Mouse (Mus musculus) liver, embryonic 15.5 days (tissue): ENCODE measurements around the gene Relb. TPM values are rescaled to one million over a fixed set of nuclear protein-coding genes. Genes with fewer than 3 reads are reported as not detected.

Experiments used
- ATAC-seq: fragments of 200-750 bp; cut with Nextera tagmentation; 2 replicates; pipeline ENCODE4 v1.8.0; 2017; ENCODE audit warnings: moderate number of reproducible peaks, mild to moderate bottlenecking, moderate library complexity; ENCODE audit not compliant: insufficient read depth
- H3K27ac ChIP-seq: fragments of 300-500 bp; sonication (generic); replicated peaks from 2 replicates; pipeline ENCODE4 v1.5.1; 2015; ENCODE audit warnings: mild to moderate bottlenecking, inconsistent platforms
- H3K27me3 ChIP-seq: fragments of 300-500 bp; sonication (generic); 2 replicates; pipeline ENCODE4 v1.6.1; 2015; ENCODE audit warnings: mild to moderate bottlenecking, inconsistent platforms
- H3K36me3 ChIP-seq: fragments of 300-500 bp; sonication (generic); replicated peaks from 2 replicates; pipeline ENCODE4 v1.6.1; 2015; ENCODE audit warnings: moderate library complexity, mild to moderate bottlenecking, inconsistent platforms
- H3K4me1 ChIP-seq: fragments of 300-500 bp; sonication (generic); replicated peaks from 2 replicates; pipeline ENCODE4 v1.6.1; 2015; ENCODE audit warnings: inconsistent platforms
- H3K4me2 ChIP-seq: fragments of 300-500 bp; sonication (generic); 2 replicates; pipeline ENCODE4 v1.6.1; 2015; ENCODE audit warnings: moderate library complexity, mild to moderate bottlenecking, inconsistent platforms
- H3K4me3 ChIP-seq: fragments of 300-500 bp; sonication (generic); replicated peaks from 2 replicates; pipeline ENCODE4 v1.5.1; 2015; ENCODE audit warnings: mild to moderate bottlenecking, inconsistent platforms
- H3K9ac ChIP-seq: fragments of 300-500 bp; sonication (generic); 2 replicates; pipeline ENCODE4 v1.6.1; 2015; ENCODE audit warnings: moderate library complexity, mild to moderate bottlenecking, inconsistent platforms
- H3K9me3 ChIP-seq: fragments of 300-500 bp; sonication (generic); replicated peaks from 2 replicates; pipeline ENCODE4 v1.6.1; 2016; ENCODE audit warnings: inconsistent platforms
- WGBS: fragments of 180-500 bp; shearing (Covaris S2); methylation state at CpG from one replicate; pipeline ENCODE4 v1.1.7; 2015; ENCODE audit warnings: mixed read lengths; ENCODE audit not compliant: insufficient replicate concordance; 5-methylcytosine and 5-hydroxymethylcytosine counted together
- polyA plus RNA-seq: library from polyadenylated mRNA; unstranded; fragments of >200 nt; fragmentation: Nextera tagmentation; extraction: Ambion mirVana; gene quantifications from 2 replicates; pipeline ENCODE4 v1.2.1, GENCODE M21; 2015

Relb gene
- polyA plus RNA-seq, 1 experiment from 2014 or later: 1.7 TPM

GRCm38 (mm10) chr7:19632720-19633119 is 3.5 kb upstream of the Relb start:
- H3K4me1 ChIP-seq: peaks cover 52% of the 10 kb centered on the region
- H3K9me3 ChIP-seq: no peaks in the 10 kb centered on the region
- peak; percentile 61 for ATAC-seq
- peak overlapping the region; percentile 45 for H3K4me2 ChIP-seq
- peaks cover 60% of the 10 kb centered on the region for H3K36me3 ChIP-seq
- H3K27me3 ChIP-seq: no peaks in the 10 kb centered on the region
- peak overlapping the region; percentile 8; the same call in 1 of the 2 replicates for H3K9ac ChIP-seq
- no peak overlapping the region for H3K4me3 ChIP-seq
- peak overlapping the region; percentile 75 for H3K27ac ChIP-seq

DNA sequence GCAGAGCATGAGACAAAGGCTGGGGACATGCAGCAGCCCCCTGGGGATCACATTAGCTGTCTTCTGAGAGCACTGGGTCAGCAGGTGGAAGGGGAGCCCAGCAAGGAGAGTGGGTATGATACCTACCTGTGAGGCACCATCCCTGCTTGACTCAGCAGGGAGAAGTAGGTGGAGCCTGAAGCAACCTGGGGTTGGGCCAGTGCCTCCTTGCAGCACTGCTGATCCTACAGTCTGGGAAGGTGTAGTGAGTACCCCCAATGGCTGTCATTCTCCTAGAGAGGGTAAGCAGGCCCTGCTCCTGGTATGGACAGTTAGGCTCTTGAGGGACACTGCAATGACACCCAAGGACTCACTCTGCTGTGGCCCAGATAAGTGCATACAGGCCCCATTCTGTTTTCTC is 3.0 kb upstream of the Relb start:
- ATAC-seq: peak; percentile 36
- Histone ChIP-seq H3K9me3 (no peaks in the 10 kb centered on the region), H3K27ac (peak overlapping the region; percentile 75), H3K4me1 (peaks cover 54% of the 10 kb centered on the region), H3K36me3 (peaks cover 55% of the 10 kb centered on the region), H3K27me3 (no peaks in the 10 kb centered on the region), H3K9ac (peak overlapping the region; percentile 8; the same call in 1 of the 2 replicates), H3K4me2 (peak overlapping the region; percentile 45), H3K4me3 (0 out of 2 replicates have a peak overlapping the region, but pooled peaks have one; percentile 5)

- WGBS: under 1% methylated on average over 52 of the region's 57 CpGs
- Histone ChIP-seq H3K36me3 (peaks cover 20% of the 10 kb centered on the region), H3K27ac (peak overlapping the region; percentile 83), H3K4me2 (peak overlapping the region; percentile 100), H3K27me3 (no peaks in the 10 kb centered on the region; the same call in 1 of the 2 replicates), H3K4me1 (peaks cover 52% of the 10 kb centered on the region), H3K9ac (peak overlapping the region; percentile 64), H3K9me3 (no peaks in the 10 kb centered on the region), H3K4me3 (peak overlapping the region; percentile 78)
- peak; percentile 72 for ATAC-seq
Measured at GRCm38 (mm10) chr7:19628536-19629360, 490 bp downstream of the Relb start.

GRCm38 (mm10) chr7:19628192-19628535 is 1.1 kb downstream of the Relb start:
- Histone ChIP-seq H3K4me1 (peaks cover 46% of the 10 kb centered on the region), H3K4me3 (peak overlapping the region; percentile 78), H3K9ac (no peak overlapping the region), H3K27ac (peak overlapping the region; percentile 83), H3K36me3 (peaks cover 14% of the 10 kb centered on the region), H3K27me3 (no peaks in the 10 kb centered on the region; the same call in 1 of the 2 replicates), H3K9me3 (no peaks in the 10 kb centered on the region), H3K4me2 (peak overlapping the region; percentile 100)
- ATAC-seq: no peak
- WGBS: 10% methylated on average over 17 of the region's 17 CpGs

DNA sequence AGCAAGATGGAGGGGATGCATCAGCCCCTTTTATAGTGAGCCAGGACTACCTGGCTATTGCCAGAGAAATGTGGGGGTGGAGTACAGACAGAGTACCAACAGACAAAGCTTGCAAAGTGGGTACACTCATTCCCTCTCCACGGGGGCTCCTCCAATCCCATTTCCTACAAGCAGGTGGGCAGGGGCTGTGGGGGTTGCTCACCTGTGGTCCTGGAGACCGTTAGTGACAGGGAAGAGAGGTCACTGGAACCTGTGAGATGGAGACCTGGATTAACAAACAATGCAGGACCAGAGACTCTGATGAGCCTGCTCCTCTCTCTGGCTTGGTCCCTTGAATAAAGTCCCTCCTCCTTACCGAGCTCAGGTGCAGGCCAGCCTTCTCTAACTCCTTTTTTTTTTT is 1.5 kb downstream of the Relb start:
- H3K9me3 ChIP-seq: no peaks in the 10 kb centered on the region
- peaks cover 10% of the 10 kb centered on the region; the same call in 1 of the 2 replicates for H3K36me3 ChIP-seq
- 59% methylated on average over 3 of the region's 3 CpGs for WGBS
- H3K4me3 ChIP-seq: peak overlapping the region; percentile 78
- ATAC-seq: no peak
- no peak overlapping the region for H3K9ac ChIP-seq
- H3K27me3 ChIP-seq: no peaks in the 10 kb centered on the region; the same call in 1 of the 2 replicates
- peaks cover 41% of the 10 kb centered on the region for H3K4me1 ChIP-seq
- peak overlapping the region; percentile 100 for H3K4me2 ChIP-seq
- no peak overlapping the region for H3K27ac ChIP-seq

DNA sequence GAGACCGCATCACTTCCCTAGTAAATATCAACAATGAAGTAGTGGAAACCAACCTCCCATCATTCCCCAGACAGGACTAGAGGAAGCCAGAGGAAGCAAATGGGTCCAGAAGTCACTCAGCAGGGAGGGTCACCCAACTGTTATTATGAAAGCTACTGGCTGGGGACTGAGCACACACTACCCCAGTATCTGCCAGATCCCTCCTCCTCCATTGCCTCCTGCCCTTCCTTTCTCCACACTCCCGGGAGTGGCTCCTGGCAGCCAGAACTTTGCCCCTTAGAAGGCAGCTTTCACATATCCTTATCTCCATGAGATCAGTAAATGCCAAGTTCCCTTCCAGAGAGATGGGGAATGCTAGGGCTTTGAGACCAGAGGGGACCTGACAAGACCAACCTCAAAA is 5.8 kb downstream of the Relb start:
- ATAC-seq: no peak
- H3K36me3 ChIP-seq: no peaks in the 10 kb centered on the region
- H3K9ac ChIP-seq: no peak overlapping the region
- no peak overlapping the region for H3K4me3 ChIP-seq
- no peak overlapping the region for H3K4me2 ChIP-seq
- peaks cover 18% of the 10 kb centered on the region for H3K27me3 ChIP-seq
- WGBS: 43% methylated on average over 2 of the region's 2 CpGs
- H3K9me3 ChIP-seq: no peaks in the 10 kb centered on the region
- peaks cover 18% of the 10 kb centered on the region for H3K4me1 ChIP-seq
- no peak overlapping the region for H3K27ac ChIP-seq

DNA sequence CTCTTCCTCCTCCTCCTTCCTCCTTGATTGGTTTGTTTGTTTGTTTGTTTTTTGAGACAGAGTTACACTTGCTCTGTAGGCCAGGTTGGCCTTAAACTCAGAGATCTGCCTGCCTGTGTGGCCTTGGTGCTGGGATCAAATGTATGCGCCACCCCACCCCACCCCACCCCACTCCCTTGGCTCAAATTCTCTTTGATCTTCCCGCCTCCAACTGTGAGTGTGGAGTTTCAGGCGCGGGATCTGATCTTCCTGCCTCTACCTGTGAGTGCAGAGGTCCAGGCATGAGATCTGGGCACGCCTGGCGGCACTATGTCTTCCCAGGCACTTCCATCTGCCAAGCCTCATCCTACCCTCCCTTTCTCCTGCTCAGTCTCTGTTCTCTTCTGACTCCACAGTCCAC is 7.0 kb downstream of the Relb start:
- Histone ChIP-seq H3K27me3 (peaks cover 18% of the 10 kb centered on the region), H3K4me3 (no peak overlapping the region), H3K9me3 (no peaks in the 10 kb centered on the region), H3K9ac (no peak overlapping the region), H3K4me2 (no peak overlapping the region), H3K4me1 (peaks cover 8% of the 10 kb centered on the region), H3K36me3 (no peaks in the 10 kb centered on the region), H3K27ac (no peak overlapping the region)
- 53% methylated on average over 6 of the region's 6 CpGs for WGBS
- no peak for ATAC-seq

DNA sequence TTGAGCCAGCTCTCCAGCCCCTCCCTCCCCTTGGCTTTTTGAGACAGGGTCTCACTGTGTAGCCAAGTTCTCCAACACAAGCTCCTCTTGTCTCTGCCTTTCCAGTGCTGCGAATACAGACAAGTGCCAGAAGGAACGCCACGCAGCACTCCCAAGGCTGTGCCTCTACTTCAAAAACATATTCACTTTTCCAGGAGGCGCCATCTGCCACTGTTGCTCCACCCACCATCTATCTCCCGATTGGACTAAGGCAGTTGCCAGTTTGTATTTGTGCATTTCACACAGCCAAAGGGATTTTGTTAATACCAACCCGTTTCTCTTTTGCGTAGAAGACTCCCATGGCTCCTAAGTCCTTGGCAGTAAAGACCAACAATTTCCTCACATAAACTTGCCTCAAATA is 8.4 kb downstream of the Relb start:
- no peak for ATAC-seq
- no peak overlapping the region for H3K4me3 ChIP-seq
- no peaks in the 10 kb centered on the region for H3K9me3 ChIP-seq
- peaks cover 18% of the 10 kb centered on the region for H3K27me3 ChIP-seq
- WGBS: 83% methylated on average over 7 of the region's 7 CpGs
- H3K4me2 ChIP-seq: no peak overlapping the region
- peaks cover 8% of the 10 kb centered on the region for H3K4me1 ChIP-seq
- H3K27ac ChIP-seq: no peak overlapping the region
- H3K9ac ChIP-seq: no peak overlapping the region
- no peaks in the 10 kb centered on the region for H3K36me3 ChIP-seq

DNA sequence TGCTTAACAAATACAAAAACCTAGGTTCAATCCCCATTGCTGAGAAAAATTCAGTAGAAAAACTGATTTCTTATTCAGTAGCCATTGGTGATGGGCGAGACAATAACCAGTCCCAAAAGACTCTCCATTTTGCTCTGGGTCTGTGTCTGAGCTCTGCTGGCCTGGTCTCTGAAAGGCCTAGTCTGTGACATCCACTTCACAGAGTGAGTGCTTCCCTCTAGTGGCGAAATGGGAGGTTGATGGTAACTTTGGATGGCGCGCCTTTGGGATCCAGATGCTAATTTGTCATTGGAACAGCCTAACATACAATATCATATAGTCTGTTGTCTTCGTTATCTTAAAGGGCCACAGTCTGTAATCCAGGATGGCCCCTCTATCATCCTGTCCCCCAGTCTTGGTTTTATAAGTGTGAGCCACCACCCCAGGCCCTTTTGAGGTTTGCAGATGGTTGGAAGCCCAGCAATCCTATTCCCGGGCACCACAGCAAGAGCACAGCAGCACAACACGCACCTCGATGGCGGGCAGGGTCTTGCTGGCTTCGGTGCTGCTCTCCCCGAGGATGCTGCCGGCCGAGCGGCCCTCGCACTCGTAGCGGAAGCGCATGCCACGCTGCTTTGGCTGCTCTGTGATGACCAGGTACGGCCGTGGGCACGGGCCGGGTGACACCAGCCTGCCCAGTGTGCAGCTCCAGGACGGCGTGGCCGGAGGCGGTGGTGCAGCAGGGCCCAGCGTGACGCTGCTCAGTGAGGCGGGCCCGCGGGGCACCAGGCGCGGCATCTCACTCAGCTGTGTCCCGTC is 10.0 kb downstream of the Relb start:
- Histone ChIP-seq H3K9ac (no peak overlapping the region), H3K27me3 (peaks cover 18% of the 10 kb centered on the region), H3K4me3 (peak overlapping the region; percentile 29), H3K9me3 (no peaks in the 10 kb centered on the region), H3K4me1 (peaks cover 8% of the 10 kb centered on the region), H3K27ac (no peak overlapping the region), H3K36me3 (no peaks in the 10 kb centered on the region), H3K4me2 (peak overlapping the region; percentile 61)
- peak; percentile 38 for ATAC-seq
- WGBS: 16% methylated on average over 35 of the region's 35 CpGs

DNA sequence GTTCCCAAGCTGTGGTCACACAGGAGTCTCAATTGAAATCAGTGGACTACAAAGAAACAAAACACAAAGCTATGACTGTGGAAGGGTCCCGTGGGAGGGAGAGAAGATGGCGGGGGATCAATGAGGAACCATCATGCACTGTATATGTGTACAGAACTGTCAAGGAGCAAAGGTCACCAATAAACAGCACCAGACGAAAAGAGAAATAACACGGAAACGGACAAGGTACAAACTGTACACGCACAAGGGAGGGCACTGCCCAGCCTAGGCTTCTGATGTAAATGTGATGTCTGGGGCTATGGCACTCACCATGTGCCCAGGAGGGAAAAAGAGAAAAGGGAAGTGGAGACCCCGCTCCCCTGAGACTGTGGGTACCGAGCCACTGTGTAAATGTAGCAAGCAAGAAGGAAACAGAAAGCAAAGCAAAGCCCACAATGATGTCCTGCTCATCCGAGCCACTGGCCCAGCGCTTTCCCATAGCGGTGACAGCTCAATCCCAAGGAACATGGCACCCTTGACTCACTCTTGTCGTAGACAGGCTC is 14.1 kb downstream of the Relb start:
- no peak overlapping the region for H3K4me3 ChIP-seq
- H3K9ac ChIP-seq: no peak overlapping the region
- no peak overlapping the region for H3K27ac ChIP-seq
- no peak for ATAC-seq
- H3K36me3 ChIP-seq: 0 out of 2 replicates have a peak, but pooled peaks cover 3% of the 10 kb centered on the region
- H3K27me3 ChIP-seq: peaks cover 10% of the 10 kb centered on the region
- H3K9me3 ChIP-seq: no peaks in the 10 kb centered on the region
- H3K4me1 ChIP-seq: peaks cover 8% of the 10 kb centered on the region
- WGBS: 59% methylated on average over 12 of the region's 12 CpGs
- no peak overlapping the region for H3K4me2 ChIP-seq

GRCm38 (mm10) chr7:19610969-19611368 is 18.3 kb downstream of the Relb start:
- no peaks in the 10 kb centered on the region for H3K4me1 ChIP-seq
- no peak overlapping the region for H3K4me2 ChIP-seq
- no peak overlapping the region for H3K4me3 ChIP-seq
- 0 out of 2 replicates have a peak, but pooled peaks cover 3% of the 10 kb centered on the region for H3K36me3 ChIP-seq
- no peaks in the 10 kb centered on the region for H3K27me3 ChIP-seq
- 65% methylated on average over 5 of the region's 5 CpGs for WGBS
- no peak overlapping the region for H3K9ac ChIP-seq
- H3K9me3 ChIP-seq: no peaks in the 10 kb centered on the region
- ATAC-seq: no peak
- no peak overlapping the region for H3K27ac ChIP-seq
